ENCODE assay signal across 9 mouse cellular contexts in genomic region chr12:80518757-80519620, GRCm38 (mm10). TPM values are rescaled to one million over a fixed set of nuclear protein-coding genes. Genes with fewer than 3 reads are reported as not detected.
DNase-seq lines count a peak whose midpoint lies in the region; ATAC-seq lines count a peak whose summit lies in the region.
"Had no signal": no experiment of that assay in that cellular context is flagged by ENCODE, and none has a peak within 500 bp of the region (broad histone marks: within the 10 kb centered on the region; RNA-seq: fewer than 3 reads in every experiment).

No protein-coding gene starts in this region.

- peaks cover 87% of the 10 kb centered on the region for H3K27me3 ChIP-seq in limb, embryonic 10.5 days (ENCODE audit: low read depth, poor library complexity, severe bottlenecking)
- peaks cover 4% of the 10 kb centered on the region; the same call in 1 of the 2 replicates for H3K27me3 ChIP-seq in neural tube, embryonic 14.5 days (ENCODE audit: control insufficient read depth, insufficient read depth, low read length)

- H3K4me1 ChIP-seq in limb, embryonic 10.5 days = peaks cover 36% of the 10 kb centered on the region
- H3K4me1 ChIP-seq in neural tube, embryonic 14.5 days (ENCODE audit: control insufficient read depth, insufficient read depth, low read length) = peaks cover 7% of the 10 kb centered on the region

- no peaks in the 10 kb centered on the region for H3K36me3 ChIP-seq in limb, embryonic 10.5 days
- no peaks in the 10 kb centered on the region for H3K36me3 ChIP-seq in neural tube, embryonic 14.5 days (ENCODE audit: control insufficient read depth, insufficient read depth, low read length)

- no peaks in the 10 kb centered on the region for H3K9me3 ChIP-seq in limb, embryonic 10.5 days (replicated peaks)
- no peaks in the 10 kb centered on the region for H3K9me3 ChIP-seq in neural tube, embryonic 14.5 days (ENCODE audit: control insufficient read depth, low read length)

- DNase-seq in gastrocnemius, postnatal 14 days = peak; percentile 31
- DNase-seq in gastrocnemius, adult 8-10 months (ENCODE audit: low spot score in 2 of 2) = no peak
- peak; percentile 73 for DNase-seq in Muller cell, postnatal 12 days (ENCODE audit: inconsistent ontology term)
- DNase-seq in embryo, embryonic 11 days = peak; percentile 89
- peak; percentile 41 for DNase-seq in heart, postnatal 4 days
- peak; percentile 71 for DNase-seq in limb, embryonic 10.5 days (ENCODE audit: low spot score)
- no peak for DNase-seq in ovary, postnatal 14 days (ENCODE audit: low spot score)

- H3K27ac ChIP-seq in limb, embryonic 10.5 days = peak overlapping the region; percentile 75
- H3K27ac ChIP-seq in neural tube, embryonic 14.5 days (ENCODE audit: low read depth, low read length) = peak overlapping the region; percentile 89

- H3K9ac ChIP-seq in neural tube, embryonic 14.5 days (replicated peaks; ENCODE audit: low read depth, low read length) = peak overlapping the region; percentile 62

- peak; percentile 89 for ATAC-seq in neural tube, embryonic 14.5 days (ENCODE audit: low read depth)

- intact Hi-C loops in gastrocnemius, postnatal 14 days (cut with DNase I; ENCODE audit: low total_unique reads) = no loop called here

- peak overlapping the region; percentile 79 for H3K4me3 ChIP-seq in limb, embryonic 10.5 days
- H3K4me3 ChIP-seq in neural tube, embryonic 14.5 days (ENCODE audit: low read depth, low read length) = peak overlapping the region; percentile 94

- WGBS in limb, embryonic 10.5 days = under 1% methylated on average over 87 of the region's 90 CpGs
- WGBS in neural tube, embryonic 14.5 days = under 1% methylated on average over 73 of the region's 90 CpGs

- peak overlapping the region; percentile 76 for H3K4me2 ChIP-seq in neural tube, embryonic 14.5 days (ENCODE audit: low read depth, low read length)

RNA-seq across cellular contexts. Expression of gene Galnt16, which starts 0.9 kb away (rescaled TPM):
- 10 to 100 TPM in 1 of 2 experiments, 1 to 10 TPM in 1; 8.9 to 11.1 TPM for total RNA-seq in gastrocnemius, postnatal 14 days (2021)
- 1 to 10 TPM; 1.6 to 2.4 (median 1.8) TPM for total RNA-seq in gastrocnemius, adult 8-10 months (2022)
- 10 to 100 TPM; 15.7 to 17.8 TPM for total RNA-seq in heart, postnatal 4 days (2021)
- 5.1 and 6.1 TPM in 2 replicates for polyA plus RNA-seq in limb, embryonic 10.5 days (2016; fragmentation: Nextera tagmentation; extraction: Ambion mirVana)
- 21.2 and 22.7 TPM in 2 replicates for polyA plus RNA-seq in neural tube, embryonic 14.5 days (2014; fragmentation: Nextera tagmentation; extraction: Ambion mirVana)
- polyA plus RNA-seq: C2C12 had no signal

RNA-seq across cellular contexts. Expression of gene Exd2, which starts 56.1 kb away (rescaled TPM):
- total RNA-seq in gastrocnemius, postnatal 14 days (2021) = 10 to 100 TPM; 21.4 to 27.0 TPM
- 10 to 100 TPM; 30.6 to 39.1 (median 34.5) TPM for total RNA-seq in gastrocnemius, adult 8-10 months (2022)
- 10 to 100 TPM; 10.0 to 10.9 TPM for total RNA-seq in heart, postnatal 4 days (2021)
- polyA plus RNA-seq in limb, embryonic 10.5 days (2016; fragmentation: Nextera tagmentation; extraction: Ambion mirVana) = 25.9 and 29.7 TPM in 2 replicates
- 60.9 and 63.6 TPM in 2 replicates for polyA plus RNA-seq in neural tube, embryonic 14.5 days (2014; fragmentation: Nextera tagmentation; extraction: Ambion mirVana)

Comparison
In these comparisons a context has a peak if more than half of its experiments do, and no peak if none do; other contexts are left out.
1. DNase-seq: peak in gastrocnemius, postnatal 14 days (single experiment), Muller cell, postnatal 12 days (single experiment), embryo, embryonic 11 days (single experiment), heart, postnatal 4 days (single experiment) and limb, embryonic 10.5 days (single experiment); none in gastrocnemius, adult 8-10 months (0 of 2) and ovary, postnatal 14 days (single experiment).